Mouse (Mus musculus) embryonic facial prominence, embryonic 11.5 days (tissue): ENCODE measurements around the gene Rtf2. TPM values are rescaled to one million over a fixed set of nuclear protein-coding genes. Genes with fewer than 3 reads are reported as not detected.

ENCODE experiments used
- ATAC-seq: fragments of 200-750 bp; cut with Nextera tagmentation; replicated peaks from 2 replicates; pipeline ENCODE4 v1.8.0; 2017; ENCODE audit warnings: low read depth; ENCODE audit not compliant: insufficient number of reproducible peaks, low FRiP score, low TSS enrichment
- DNase-seq: peaks from one replicate; pipeline ENCODE4 v3.0.0-alpha.2; 2015; ENCODE audit warnings: low spot score
- H3K27ac ChIP-seq: fragments of 300-500 bp; sonication (generic); replicated peaks from 2 replicates; pipeline ENCODE4 v1.5.1; 2014; ENCODE audit warnings: mild to moderate bottlenecking, low read depth, low read length, control low read depth
- H3K27me3 ChIP-seq: fragments of 300-500 bp; sonication (generic); 2 replicates; pipeline ENCODE4 v1.6.1; 2014; ENCODE audit warnings: mild to moderate bottlenecking, low read length, moderate library complexity, mixed read lengths; ENCODE audit not compliant: control insufficient read depth, insufficient read depth
- H3K36me3 ChIP-seq: fragments of 300-500 bp; sonication (generic); replicated peaks from 2 replicates; pipeline ENCODE4 v1.6.1; 2014; ENCODE audit warnings: low read depth, mild to moderate bottlenecking, low read length, moderate library complexity, mixed read lengths; ENCODE audit not compliant: control insufficient read depth, insufficient read depth
- H3K4me1 ChIP-seq: fragments of 300-500 bp; sonication (generic); 2 replicates; pipeline ENCODE4 v1.6.1; 2014; ENCODE audit warnings: low read length, mixed read lengths; ENCODE audit not compliant: control insufficient read depth, insufficient read depth
- H3K4me2 ChIP-seq: fragments of 300-500 bp; sonication (generic); 2 replicates; pipeline ENCODE4 v1.6.1; 2014; ENCODE audit warnings: low read depth, mild to moderate bottlenecking, control low read depth, low read length, moderate library complexity
- H3K4me3 ChIP-seq: fragments of 300-500 bp; sonication (generic); 2 replicates; pipeline ENCODE4 v1.5.1; 2014; ENCODE audit warnings: low read depth, low read length, control low read depth
- H3K9ac ChIP-seq: fragments of 300-500 bp; sonication (generic); replicated peaks from 2 replicates; pipeline ENCODE4 v1.6.1; 2014; ENCODE audit warnings: mild to moderate bottlenecking, control low read depth, low read length
- H3K9me3 ChIP-seq: fragments of 300-500 bp; sonication (generic); replicated peaks from 2 replicates; pipeline ENCODE4 v1.6.1; 2016; ENCODE audit warnings: mild to moderate bottlenecking, low read length, inconsistent platforms, mixed read lengths; ENCODE audit not compliant: control insufficient read depth
- WGBS: fragments of 180-500 bp; shearing (Covaris S2); extraction: QIAGEN DNeasy Blood & Tissue Kit; methylation state at CpG from one replicate; pipeline ENCODE4 v1.1.7; 2014; 5-methylcytosine and 5-hydroxymethylcytosine counted together
- polyA plus RNA-seq: library from polyadenylated mRNA; unstranded; fragments of >200 nt; fragmentation: Nextera tagmentation; extraction: Ambion mirVana; gene quantifications from 2 replicates; pipeline ENCODE4 v1.2.1, GENCODE M21; 2014

Rtf2 gene
- polyA plus RNA-seq, 1 experiment from 2014 or later: 80.9 TPM

- no peak for ATAC-seq
- no peak for DNase-seq
- no peaks in the 10 kb centered on the region for H3K36me3 ChIP-seq
- H3K9me3 ChIP-seq: no peaks in the 10 kb centered on the region
- 66% methylated on average over 13 of the region's 13 CpGs for WGBS
- H3K4me1 ChIP-seq: no peaks in the 10 kb centered on the region
- H3K4me3 ChIP-seq: no peak overlapping the region
- no peak overlapping the region for H3K9ac ChIP-seq
- no peak overlapping the region for H3K27ac ChIP-seq
- H3K4me2 ChIP-seq: no peak overlapping the region
- no peaks in the 10 kb centered on the region; the same call in 1 of the 2 replicates for H3K27me3 ChIP-seq
Measured at GRCm38 (mm10) chr2:172401116-172401825, 39.1 kb upstream of the Rtf2 start.

- H3K9ac ChIP-seq: no peak overlapping the region
- H3K9me3 ChIP-seq: no peaks in the 10 kb centered on the region
- ATAC-seq (no peak), DNase-seq (no peak)
- H3K36me3 ChIP-seq: no peaks in the 10 kb centered on the region
- H3K4me2 ChIP-seq: no peak overlapping the region
- H3K27ac ChIP-seq: no peak overlapping the region
- no peak overlapping the region for H3K4me3 ChIP-seq
- H3K27me3 ChIP-seq: no peaks in the 10 kb centered on the region; the same call in 1 of the 2 replicates
- WGBS: 62% methylated on average over 7 of the region's 7 CpGs
- no peaks in the 10 kb centered on the region for H3K4me1 ChIP-seq
Measured at GRCm38 (mm10) chr2:172404239-172404638, 36.1 kb upstream of the Rtf2 start.

- H3K4me3 ChIP-seq: no peak overlapping the region
- no peak overlapping the region for H3K9ac ChIP-seq
- DNase-seq (no peak), ATAC-seq (no peak)
- no peaks in the 10 kb centered on the region; the same call in 1 of the 2 replicates for H3K27me3 ChIP-seq
- no peaks in the 10 kb centered on the region for H3K4me1 ChIP-seq
- WGBS: 72% methylated on average over 3 of the region's 3 CpGs
- no peak overlapping the region for H3K4me2 ChIP-seq
- H3K9me3 ChIP-seq: no peaks in the 10 kb centered on the region
- no peak overlapping the region for H3K27ac ChIP-seq
- H3K36me3 ChIP-seq: no peaks in the 10 kb centered on the region
Measured at GRCm38 (mm10) chr2:172405011-172405410, 35.3 kb upstream of the Rtf2 start.

- no peak for DNase-seq
- Histone ChIP-seq H3K9ac (no peak overlapping the region), H3K36me3 (no peaks in the 10 kb centered on the region), H3K4me3 (no peak overlapping the region), H3K27me3 (no peaks in the 10 kb centered on the region), H3K4me1 (no peaks in the 10 kb centered on the region), H3K27ac (no peak overlapping the region), H3K4me2 (no peak overlapping the region), H3K9me3 (no peaks in the 10 kb centered on the region)
- ATAC-seq: no peak
- WGBS: 72% methylated on average over 4 of the region's 4 CpGs
Measured at GRCm38 (mm10) chr2:172406173-172406572, 34.2 kb upstream of the Rtf2 start.

- no peak overlapping the region for H3K4me3 ChIP-seq
- ATAC-seq (no peak), DNase-seq (no peak)
- WGBS: 61% methylated on average over 2 of the region's 2 CpGs
- H3K9me3 ChIP-seq: no peaks in the 10 kb centered on the region
- no peaks in the 10 kb centered on the region for H3K27me3 ChIP-seq
- no peak overlapping the region for H3K4me2 ChIP-seq
- H3K4me1 ChIP-seq: no peaks in the 10 kb centered on the region; the same call in 1 of the 2 replicates
- no peak overlapping the region for H3K9ac ChIP-seq
- H3K27ac ChIP-seq: no peak overlapping the region
- no peaks in the 10 kb centered on the region for H3K36me3 ChIP-seq
Measured at GRCm38 (mm10) chr2:172407499-172407898, 32.9 kb upstream of the Rtf2 start.

- Histone ChIP-seq H3K27me3 (no peaks in the 10 kb centered on the region), H3K9me3 (no peaks in the 10 kb centered on the region), H3K4me2 (no peak overlapping the region), H3K27ac (no peak overlapping the region), H3K9ac (no peak overlapping the region), H3K4me1 (no peaks in the 10 kb centered on the region; the same call in 1 of the 2 replicates), H3K4me3 (no peak overlapping the region), H3K36me3 (no peaks in the 10 kb centered on the region)
- WGBS: 74% methylated on average over 2 of the region's 2 CpGs
- no peak for DNase-seq
- no peak for ATAC-seq
Measured at GRCm38 (mm10) chr2:172410686-172411085, 29.7 kb upstream of the Rtf2 start.

GRCm38 (mm10) chr2:172411091-172411490 is 29.3 kb upstream of the Rtf2 start:
- Histone ChIP-seq H3K27ac (no peak overlapping the region), H3K36me3 (no peaks in the 10 kb centered on the region), H3K4me3 (no peak overlapping the region), H3K9me3 (no peaks in the 10 kb centered on the region), H3K4me1 (no peaks in the 10 kb centered on the region; the same call in 1 of the 2 replicates), H3K9ac (no peak overlapping the region), H3K27me3 (no peaks in the 10 kb centered on the region), H3K4me2 (no peak overlapping the region)
- WGBS: 77% methylated on average over 11 of the region's 11 CpGs
- no peak for ATAC-seq
- DNase-seq: no peak

GRCm38 (mm10) chr2:172412454-172412853 is 27.9 kb upstream of the Rtf2 start:
- no peaks in the 10 kb centered on the region for H3K36me3 ChIP-seq
- H3K4me1 ChIP-seq: no peaks in the 10 kb centered on the region; the same call in 1 of the 2 replicates
- no peak overlapping the region; the same call in 1 of the 2 replicates for H3K4me2 ChIP-seq
- H3K4me3 ChIP-seq: no peak overlapping the region
- H3K9me3 ChIP-seq: no peaks in the 10 kb centered on the region
- peak; percentile 72 for DNase-seq
- no peaks in the 10 kb centered on the region for H3K27me3 ChIP-seq
- 0 out of 2 replicates have a peak, but pooled peaks have one; percentile 55 for ATAC-seq
- H3K27ac ChIP-seq: no peak overlapping the region
- H3K9ac ChIP-seq: no peak overlapping the region
- 5% methylated on average over 9 of the region's 9 CpGs for WGBS
